Mouse (Mus musculus) embryonic facial prominence, embryonic 11.5 days (tissue): Measurements from ENCODE around the gene Rnaseh1. TPM values are rescaled to one million over a fixed set of nuclear protein-coding genes. Genes with fewer than 3 reads are reported as not detected.

Experiments used
- ATAC-seq: fragments of 200-750 bp; cut with Nextera tagmentation; replicated peaks from 2 replicates; pipeline ENCODE4 v1.8.0; 2017; ENCODE audit warnings: low read depth; ENCODE audit not compliant: insufficient number of reproducible peaks, low FRiP score, low TSS enrichment
- DNase-seq: peaks from one replicate; pipeline ENCODE4 v3.0.0-alpha.2; 2015; ENCODE audit warnings: low spot score
- H3K27ac ChIP-seq: fragments of 300-500 bp; sonication (generic); replicated peaks from 2 replicates; pipeline ENCODE4 v1.5.1; 2014; ENCODE audit warnings: mild to moderate bottlenecking, low read depth, low read length, control low read depth
- H3K27me3 ChIP-seq: fragments of 300-500 bp; sonication (generic); 2 replicates; pipeline ENCODE4 v1.6.1; 2014; ENCODE audit warnings: mild to moderate bottlenecking, low read length, moderate library complexity, mixed read lengths; ENCODE audit not compliant: control insufficient read depth, insufficient read depth
- H3K36me3 ChIP-seq: fragments of 300-500 bp; sonication (generic); replicated peaks from 2 replicates; pipeline ENCODE4 v1.6.1; 2014; ENCODE audit warnings: low read depth, mild to moderate bottlenecking, low read length, moderate library complexity, mixed read lengths; ENCODE audit not compliant: control insufficient read depth, insufficient read depth
- H3K4me1 ChIP-seq: fragments of 300-500 bp; sonication (generic); 2 replicates; pipeline ENCODE4 v1.6.1; 2014; ENCODE audit warnings: low read length, mixed read lengths; ENCODE audit not compliant: control insufficient read depth, insufficient read depth
- H3K4me2 ChIP-seq: fragments of 300-500 bp; sonication (generic); 2 replicates; pipeline ENCODE4 v1.6.1; 2014; ENCODE audit warnings: low read depth, mild to moderate bottlenecking, control low read depth, low read length, moderate library complexity
- H3K4me3 ChIP-seq: fragments of 300-500 bp; sonication (generic); 2 replicates; pipeline ENCODE4 v1.5.1; 2014; ENCODE audit warnings: low read depth, low read length, control low read depth
- H3K9ac ChIP-seq: fragments of 300-500 bp; sonication (generic); replicated peaks from 2 replicates; pipeline ENCODE4 v1.6.1; 2014; ENCODE audit warnings: mild to moderate bottlenecking, control low read depth, low read length
- H3K9me3 ChIP-seq: fragments of 300-500 bp; sonication (generic); replicated peaks from 2 replicates; pipeline ENCODE4 v1.6.1; 2016; ENCODE audit warnings: mild to moderate bottlenecking, low read length, inconsistent platforms, mixed read lengths; ENCODE audit not compliant: control insufficient read depth
- WGBS: fragments of 180-500 bp; shearing (Covaris S2); extraction: QIAGEN DNeasy Blood & Tissue Kit; methylation state at CpG from one replicate; pipeline ENCODE4 v1.1.7; 2014; 5-methylcytosine and 5-hydroxymethylcytosine counted together
- polyA plus RNA-seq: library from polyadenylated mRNA; unstranded; fragments of >200 nt; fragmentation: Nextera tagmentation; extraction: Ambion mirVana; gene quantifications from 2 replicates; pipeline ENCODE4 v1.2.1, GENCODE M21; 2014

The Rnaseh1 gene
- 28.0 and 28.5 TPM in 2 replicates for polyA plus RNA-seq

- 1% methylated on average over 52 of the region's 52 CpGs for WGBS
- no peaks in the 10 kb centered on the region for H3K9me3 ChIP-seq
- H3K4me1 ChIP-seq = no peaks in the 10 kb centered on the region; the same call in 1 of the 2 replicates
- H3K36me3 ChIP-seq = no peaks in the 10 kb centered on the region
- ATAC-seq = peak; percentile 90
- no peaks in the 10 kb centered on the region for H3K27me3 ChIP-seq
- peak within 1 kb of the TSS; percentile 56; the same call in 1 of the 2 replicates for H3K27ac ChIP-seq
- H3K9ac ChIP-seq = peak within 1 kb of the TSS; percentile 79
- DNase-seq = peak; percentile 95
- H3K4me2 ChIP-seq = peak within 1 kb of the TSS; percentile 69
- peak within 1 kb of the TSS; percentile 71 for H3K4me3 ChIP-seq
These were observed at the start of gene Rnaseh1 for GRCm38 (mm10) chr12:28649141-28650110. TSS of gene Rnaseh1 (plus strand) at chr12:28649602.

- Histone ChIP-seq H3K27me3 (no peaks in the 10 kb centered on the region), H3K4me3 (no peak overlapping the region), H3K4me2 (no peak overlapping the region), H3K9ac (no peak overlapping the region), H3K4me1 (no peaks in the 10 kb centered on the region), H3K36me3 (no peaks in the 10 kb centered on the region), H3K9me3 (no peaks in the 10 kb centered on the region), H3K27ac (no peak overlapping the region)
- ATAC-seq (no peak), DNase-seq (no peak)
- 26% methylated on average over 4 of the region's 4 CpGs for WGBS
These were observed 47.1 kb upstream of the Rnaseh1 start for GRCm38 (mm10) chr12:28602259-28602658.

- no peak overlapping the region for H3K4me3 ChIP-seq
- H3K4me1 ChIP-seq = 0 out of 2 replicates have a peak, but pooled peaks cover 2% of the 10 kb centered on the region
- H3K4me2 ChIP-seq = no peak overlapping the region
- H3K27me3 ChIP-seq = no peaks in the 10 kb centered on the region
- H3K9ac ChIP-seq = no peak overlapping the region
- H3K27ac ChIP-seq = no peak overlapping the region
- no peaks in the 10 kb centered on the region for H3K9me3 ChIP-seq
- WGBS = 53% methylated on average over 1 of the region's 1 CpGs
- H3K36me3 ChIP-seq = no peaks in the 10 kb centered on the region
- DNase-seq (no peak), ATAC-seq (no peak)
These were observed 45.9 kb upstream of the Rnaseh1 start for GRCm38 (mm10) chr12:28603494-28603893.

GRCm38 (mm10) chr12:28607546-28608305 is 41.7 kb upstream of the Rnaseh1 start:
- WGBS = 61% methylated on average over 17 of the region's 17 CpGs
- H3K9ac ChIP-seq = no peak overlapping the region

GRCm38 (mm10) chr12:28612391-28612790 is 37.0 kb upstream of the Rnaseh1 start:
- Histone ChIP-seq H3K36me3 (no peaks in the 10 kb centered on the region), H3K9me3 (no peaks in the 10 kb centered on the region), H3K4me2 (no peak overlapping the region), H3K27me3 (no peaks in the 10 kb centered on the region), H3K9ac (no peak overlapping the region), H3K4me1 (0 out of 2 replicates have a peak, but pooled peaks cover 2% of the 10 kb centered on the region), H3K27ac (no peak overlapping the region), H3K4me3 (no peak overlapping the region)
- ATAC-seq (no peak), DNase-seq (no peak)
- WGBS = 65% methylated on average over 6 of the region's 6 CpGs

More at GRCm38 (mm10) chr12:28607546-28608305, 41.7 kb upstream of the Rnaseh1 start:
- ATAC-seq (peak; percentile 44; the same call in 1 of the 2 replicates), DNase-seq (no peak)
- Histone ChIP-seq H3K27me3 (no peaks in the 10 kb centered on the region), H3K9me3 (no peaks in the 10 kb centered on the region), H3K4me1 (0 out of 2 replicates have a peak, but pooled peaks cover 2% of the 10 kb centered on the region), H3K4me2 (no peak overlapping the region), H3K27ac (no peak overlapping the region), H3K4me3 (no peak overlapping the region), H3K36me3 (no peaks in the 10 kb centered on the region)

- WGBS = 71% methylated on average over 7 of the region's 7 CpGs
- H3K9me3 ChIP-seq = no peaks in the 10 kb centered on the region
These were observed 35.0 kb upstream of the Rnaseh1 start for GRCm38 (mm10) chr12:28614401-28614800.

GRCm38 (mm10) chr12:28617297-28617696 is 32.1 kb upstream of the Rnaseh1 start:
- ATAC-seq (no peak), DNase-seq (no peak)
- WGBS = 70% methylated on average over 4 of the region's 4 CpGs
- no peaks in the 10 kb centered on the region for H3K36me3 ChIP-seq
- no peaks in the 10 kb centered on the region for H3K9me3 ChIP-seq
- no peak overlapping the region for H3K9ac ChIP-seq
- no peak overlapping the region for H3K27ac ChIP-seq
- H3K4me3 ChIP-seq = no peak overlapping the region
- no peak overlapping the region for H3K4me2 ChIP-seq
- H3K4me1 ChIP-seq = no peaks in the 10 kb centered on the region
- H3K27me3 ChIP-seq = no peaks in the 10 kb centered on the region

More at GRCm38 (mm10) chr12:28614401-28614800, 35.0 kb upstream of the Rnaseh1 start:
- no peaks in the 10 kb centered on the region for H3K36me3 ChIP-seq
- no peaks in the 10 kb centered on the region for H3K4me1 ChIP-seq
- H3K4me3 ChIP-seq = no peak overlapping the region
- no peak overlapping the region for H3K9ac ChIP-seq
- no peak overlapping the region for H3K4me2 ChIP-seq
- ATAC-seq = no peak
- DNase-seq = no peak
- no peak overlapping the region for H3K27ac ChIP-seq
- H3K27me3 ChIP-seq = no peaks in the 10 kb centered on the region
